ENCODE assay signal across 8 mouse cellular contexts in genomic region chr11:31948462-31949330, GRCm38 (mm10). TPM values are rescaled to one million over a fixed set of nuclear protein-coding genes. Genes with fewer than 3 reads are reported as not detected.
DNase-seq lines count a peak whose midpoint lies in the region; ATAC-seq and TF ChIP-seq lines count a peak whose summit lies in the region.

No protein-coding gene starts in this region.

- DNase-seq in kidney, postnatal 0 days (ENCODE audit: low spot score): no peak
- DNase-seq in kidney, postnatal 36 days: no peak
- no peak for DNase-seq in ES-E14 (ENCODE audit: low read depth, low spot score)
- no peak for DNase-seq in limb, embryonic 11.5 days (ENCODE audit: low spot score)
- DNase-seq in kidney, adult 11 months: no peak
- no peak for DNase-seq in cerebellum, adult 8-10 months

- no peak overlapping the region for H3K27ac ChIP-seq in kidney, postnatal 0 days
- no peak overlapping the region for H3K27ac ChIP-seq in ES-E14 (ENCODE audit: insufficient read depth, low read depth, low read length, poor library complexity, severe bottlenecking)
- no peak overlapping the region for H3K27ac ChIP-seq in limb, embryonic 11.5 days (replicated peaks; ENCODE audit: low read depth, low read length)
- no peak overlapping the region for H3K27ac ChIP-seq in neural tube, embryonic 13.5 days (replicated peaks)

- H3K4me3 ChIP-seq in kidney, postnatal 0 days (replicated peaks; ENCODE audit: low read depth, low read length): peak overlapping the region; percentile 36
- peak overlapping the region; percentile 40 to 88; a peak in 3 of 4 replicates for H3K4me3 ChIP-seq in ES-E14 (ENCODE audit: insufficient read depth in 1 of 2, low read depth in 1 of 2, low read length in 2 of 2, poor library complexity in 1 of 2, severe bottlenecking in 1 of 2)
- H3K4me3 ChIP-seq in limb, embryonic 11.5 days (ENCODE audit: low read depth, low read length): peak overlapping the region; percentile 16; the same call in 1 of the 2 replicates
- H3K4me3 ChIP-seq in neural tube, embryonic 13.5 days: peak overlapping the region; percentile 42

- no peaks in the 10 kb centered on the region for H3K4me1 ChIP-seq in kidney, postnatal 0 days (replicated peaks; ENCODE audit: insufficient read depth, low read length)
- peaks cover 0 to 6% of the 10 kb centered on the region in 2 experiments; a peak in 1 of 4 replicates for H3K4me1 ChIP-seq in ES-E14 (ENCODE audit: control insufficient read depth in 2 of 2, insufficient read depth in 2 of 2, low read length in 2 of 2, poor library complexity in 1 of 2)
- H3K4me1 ChIP-seq in limb, embryonic 11.5 days (ENCODE audit: control insufficient read depth, insufficient read depth, low read length): no peaks in the 10 kb centered on the region
- peaks cover 11% of the 10 kb centered on the region for H3K4me1 ChIP-seq in neural tube, embryonic 13.5 days (replicated peaks)

- peak overlapping the region; percentile 66 for H3K4me2 ChIP-seq in kidney, postnatal 0 days (ENCODE audit: low read length)
- H3K4me2 ChIP-seq in limb, embryonic 11.5 days (ENCODE audit: low read depth, severe bottlenecking): peak overlapping the region; percentile 29; the same call in 1 of the 2 replicates
- peak overlapping the region; percentile 58 for H3K4me2 ChIP-seq in neural tube, embryonic 13.5 days

- H3K36me3 ChIP-seq in kidney, postnatal 0 days (ENCODE audit: insufficient read depth, low read length): no peaks in the 10 kb centered on the region
- no peaks in the 10 kb centered on the region for H3K36me3 ChIP-seq in ES-E14 (ENCODE audit: control insufficient read depth, insufficient read depth, low read length, poor library complexity, severe bottlenecking)
- no peaks in the 10 kb centered on the region for H3K36me3 ChIP-seq in limb, embryonic 11.5 days (ENCODE audit: control insufficient read depth, insufficient read depth, low read length)
- H3K36me3 ChIP-seq in neural tube, embryonic 13.5 days: no peaks in the 10 kb centered on the region

- TF ChIP-seq CTCF in kidney, postnatal 0 days (IDR thresholded peaks at IDR 0.05; ENCODE audit: low read depth): no peak

- in situ Hi-C loops in ES-E14 (cut with MboI; ENCODE audit: low sequenced_read_pairs in 2 of 2, unreplicated experiment in 2 of 2): loop anchor here in 1 of 2 experiments (5.0 kb wide), 1 partner anchor 271 kb away; no protein-coding TSS in a partner anchor

- WGBS in kidney, postnatal 0 days: 23% methylated on average over 15 of the region's 15 CpGs
- 20% methylated on average over 15 of the region's 15 CpGs for WGBS in limb, embryonic 11.5 days
- 18% methylated on average over 15 of the region's 15 CpGs for WGBS in neural tube, embryonic 13.5 days

- no peaks in the 10 kb centered on the region for H3K9me3 ChIP-seq in kidney, postnatal 0 days (replicated peaks; ENCODE audit: low read length)
- H3K9me3 ChIP-seq in ES-E14 (ENCODE audit: control insufficient read depth, insufficient read depth, low read depth, low read length): no peaks in the 10 kb centered on the region
- H3K9me3 ChIP-seq in limb, embryonic 11.5 days (ENCODE audit: control insufficient read depth, low read length): no peaks in the 10 kb centered on the region
- no peaks in the 10 kb centered on the region for H3K9me3 ChIP-seq in neural tube, embryonic 13.5 days

- peak overlapping the region; percentile 24; the same call in 1 of the 2 replicates for H3K9ac ChIP-seq in kidney, postnatal 0 days (ENCODE audit: low read depth, low read length)
- H3K9ac ChIP-seq in ES-E14 (ENCODE audit: insufficient read depth, low read depth, low read length, poor library complexity, severe bottlenecking): peak overlapping the region; percentile 7; the same call in 1 of the 2 replicates
- no peak overlapping the region for H3K9ac ChIP-seq in limb, embryonic 11.5 days (ENCODE audit: low read length)
- H3K9ac ChIP-seq in neural tube, embryonic 13.5 days: peak overlapping the region; percentile 62

- no peaks in the 10 kb centered on the region for H3K27me3 ChIP-seq in kidney, postnatal 0 days (ENCODE audit: insufficient read depth, low read length)
- H3K27me3 ChIP-seq in limb, embryonic 11.5 days (ENCODE audit: control insufficient read depth, insufficient read depth, low read length): no peaks in the 10 kb centered on the region
- no peaks in the 10 kb centered on the region for H3K27me3 ChIP-seq in neural tube, embryonic 13.5 days

- peak; percentile 53 for ATAC-seq in kidney, postnatal 0 days (replicated peaks; ENCODE audit: low FRiP score, low read depth)
- ATAC-seq in erythroblast, adult 5-6 weeks (replicated peaks; ENCODE audit: low FRiP score, poor library complexity, severe bottlenecking): peak; percentile 32; the same call in 1 of the 2 replicates
- peak; percentile 28; the same call in 1 of the 2 replicates for ATAC-seq in limb, embryonic 11.5 days (ENCODE audit: insufficient number of reproducible peaks, low FRiP score, low TSS enrichment, low read depth)
- peak; percentile 72 for ATAC-seq in neural tube, embryonic 13.5 days (ENCODE audit: low read depth)

TF ChIP-seq in ES-E14, 5 proteins besides CTCF, POLR2A, EP300 and RAD21:
- no peak for TF ChIP-seq ZC3H11A (IDR thresholded peaks at IDR 0.05; ENCODE audit: borderline replicate concordance, low read depth, low read length)
- no peak for TF ChIP-seq CHD2 (IDR thresholded peaks at IDR 0.05; ENCODE audit: low read depth, low read length)
- TF ChIP-seq MAFK (IDR thresholded peaks at IDR 0.05; ENCODE audit: insufficient read depth, low read depth, low read length): no peak
- TF ChIP-seq ZNF384 (IDR thresholded peaks at IDR 0.05; ENCODE audit: low read depth, low read length): no peak
- TF ChIP-seq HCFC1 (IDR thresholded peaks at IDR 0.05; ENCODE audit: borderline replicate concordance, insufficient read depth, low read length): no peak
TF ChIP-seq in ES-E14: peak in this region for 0.

RNA-seq across cellular contexts. Expression of gene 4930524B15Rik, which starts 16.7 kb away (rescaled TPM):
- polyA plus RNA-seq in kidney, postnatal 0 days (2015; fragmentation: Nextera tagmentation; extraction: Ambion mirVana): 0.10 and 0.18 TPM in 2 replicates
- total RNA-seq in ES-E14 (2012; rRNA removed): 0.58 and 1.3 TPM in 2 replicates
- total RNA-seq in erythroblast, adult 5-6 weeks (2015; ENCODE audit: low replicate concordance): not detected in 2 replicates
- not detected in 2 replicates for total RNA-seq in erythroblast, adult 5-6 weeks (2017; ENCODE audit: low replicate concordance)
- 0.12 TPM in 1 of 2 replicates, not detected in the other for polyA plus RNA-seq in limb, embryonic 11.5 days (2014; fragmentation: Nextera tagmentation; extraction: Ambion mirVana)
- polyA plus RNA-seq in neural tube, embryonic 13.5 days (2015; fragmentation: Nextera tagmentation; extraction: Ambion mirVana): 0.22 and 0.23 TPM in 2 replicates

RNA-seq across cellular contexts. Expression of gene Nsg2, which starts 51.6 kb away (rescaled TPM):
- polyA plus RNA-seq in kidney, postnatal 0 days (2015; fragmentation: Nextera tagmentation; extraction: Ambion mirVana): 7.2 and 9.2 TPM in 2 replicates
- total RNA-seq in ES-E14 (2012; rRNA removed): 1.3 and 2.1 TPM in 2 replicates
- total RNA-seq in erythroblast, adult 5-6 weeks (2015; ENCODE audit: low replicate concordance): not detected in 2 replicates
- total RNA-seq in erythroblast, adult 5-6 weeks (2017; ENCODE audit: low replicate concordance): not detected in 2 replicates
- 1.5 and 1.9 TPM in 2 replicates for polyA plus RNA-seq in limb, embryonic 11.5 days (2014; fragmentation: Nextera tagmentation; extraction: Ambion mirVana)
- 356 and 366 TPM in 2 replicates for polyA plus RNA-seq in neural tube, embryonic 13.5 days (2015; fragmentation: Nextera tagmentation; extraction: Ambion mirVana)

Comparison
In these comparisons a context has a peak if more than half of its experiments do, and no peak if none do; other contexts are left out.
1. RNA of gene Nsg2, which starts 51.6 kb away (polyA plus RNA-seq): 356 to 366 TPM in neural tube, embryonic 13.5 days; 7.2 to 9.2 TPM in kidney, postnatal 0 days and 1.5 to 1.9 TPM in limb, embryonic 11.5 days; every median in the first group is over 10 times any median in the second.
2. Peak in every context shown above with its lines, with median percentiles within 50 percentile points of each other: ATAC-seq, H3K4me2 ChIP-seq and H3K4me3 ChIP-seq.